Mouse (Mus musculus): ENCODE data around the gene Foxp3.

Gene Foxp3

GRCm38 (mm10) chrX:7617889-7618551 is 44.6 kb downstream of the Foxp3 start:
- DNase-seq = no peak

- DNase-seq = no peak
Observed at GRCm38 (mm10) chrX:7632560-7632959, 59.1 kb downstream of the Foxp3 start.

- no peak for DNase-seq
Observed at GRCm38 (mm10) chrX:7635101-7635500, 61.7 kb downstream of the Foxp3 start.

DNA sequence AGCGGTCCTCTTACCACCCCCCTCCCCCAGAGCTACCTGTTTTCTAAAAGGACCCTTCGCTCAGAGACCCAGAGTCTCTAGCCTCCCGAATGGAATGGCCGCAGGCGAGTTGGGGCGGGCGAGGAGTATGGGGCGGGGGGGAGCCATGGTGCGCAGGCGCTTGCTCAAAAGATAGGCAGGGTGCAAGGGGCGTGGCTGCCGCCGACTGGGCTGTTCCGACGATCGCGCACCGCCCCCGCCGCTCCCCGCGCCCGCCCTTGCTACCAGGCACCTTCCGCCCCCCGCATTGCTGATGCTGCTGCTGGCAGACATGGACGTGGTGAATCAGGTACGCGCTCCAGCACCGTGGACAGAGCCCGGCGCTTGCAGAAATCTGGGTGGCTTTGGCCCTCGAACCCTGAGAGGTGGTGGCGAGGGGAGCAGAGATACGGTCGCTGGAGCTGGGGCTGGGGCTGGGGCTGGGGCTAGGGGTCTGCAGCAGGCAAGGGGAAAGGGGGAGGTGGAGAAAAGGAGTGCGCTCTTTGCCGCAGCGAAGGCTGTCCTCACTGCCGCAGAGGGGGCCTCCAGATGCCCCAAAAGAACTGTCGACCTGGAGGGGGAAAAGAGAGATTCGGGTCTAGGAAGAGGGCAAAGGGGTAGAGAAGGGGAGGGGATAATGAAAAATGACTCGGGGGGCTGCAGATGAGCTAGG is 65.1 kb downstream of the Foxp3 start, which contains the start of gene Syp:
Gene Syp (plus strand): TSS at position 71 of the 691 bp plus-strand sequence.
- DNase-seq = peak; percentile 96 to 97

DNA sequence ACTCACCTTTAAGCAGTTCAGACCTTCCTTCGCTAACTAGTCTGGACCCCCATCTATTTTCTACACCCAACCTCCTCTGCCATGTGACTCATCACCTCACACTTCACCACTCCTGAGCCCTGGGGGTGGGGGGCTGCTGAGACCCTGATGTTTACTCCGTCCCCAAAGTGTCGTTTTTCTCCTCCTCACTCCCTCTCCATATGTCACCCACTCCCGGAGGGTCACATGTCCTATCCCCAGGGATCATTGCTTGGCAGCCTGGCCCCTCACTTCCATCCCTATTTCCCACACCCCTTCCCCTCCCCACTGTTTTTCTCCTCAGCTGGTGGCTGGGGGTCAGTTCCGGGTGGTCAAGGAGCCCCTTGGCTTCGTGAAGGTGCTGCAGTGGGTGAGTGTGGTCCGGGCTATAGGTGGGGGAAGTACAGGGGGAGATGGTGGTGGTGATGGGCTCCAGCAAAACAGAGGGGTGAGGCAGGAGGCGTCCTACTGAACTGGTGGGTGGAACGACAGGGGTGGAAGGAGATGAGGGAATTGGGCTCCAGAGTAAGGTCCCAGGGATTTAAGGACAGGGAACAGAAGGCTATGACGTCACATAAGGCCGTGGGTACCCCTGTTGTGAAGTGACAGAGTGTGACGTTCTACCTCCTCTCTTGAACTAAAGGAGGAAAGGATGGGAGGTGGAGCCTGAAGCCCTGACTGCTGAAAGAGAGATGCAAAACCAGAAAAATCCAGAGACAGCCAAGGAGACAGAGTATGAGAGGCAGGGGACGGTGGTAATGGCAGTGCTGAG is 66.3 kb downstream of the Foxp3 start:
- DNase-seq = peak; percentile 59 to 67

DNA sequence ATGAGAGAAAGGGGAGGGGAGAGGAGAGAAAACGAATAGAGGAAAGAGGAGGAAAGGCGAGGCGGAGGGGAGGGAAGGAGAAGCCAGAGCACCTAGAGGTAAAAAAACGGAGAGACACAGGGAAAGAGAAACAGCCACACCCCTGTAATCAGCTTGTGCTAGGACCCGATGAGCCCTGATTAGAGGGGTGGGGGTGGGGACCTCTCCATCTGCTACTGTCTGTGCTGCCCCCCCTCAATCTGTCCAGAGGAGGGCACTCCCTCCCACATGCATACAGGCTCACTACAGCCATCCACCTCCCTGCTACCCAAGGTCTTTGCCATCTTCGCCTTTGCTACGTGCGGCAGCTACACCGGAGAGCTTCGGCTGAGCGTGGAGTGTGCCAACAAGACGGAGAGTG is 67.3 kb downstream of the Foxp3 start:
- DNase-seq = peak; percentile 41 to 47

Data from cerebellum, postnatal 14 days (tissue).